Comparison of ENCODE assay signal across 21 mouse cellular contexts in genomic region chr11:106527147-106527821, GRCm38 (mm10). TPM values are rescaled to one million over a fixed set of nuclear protein-coding genes. Genes with fewer than 3 reads are reported as not detected.
DNase-seq lines count a peak whose midpoint lies in the region; ATAC-seq lines count a peak whose summit lies in the region.
"Had no signal": no experiment of that assay in that cellular context is flagged by ENCODE, and none has a peak within 500 bp of the region (broad histone marks: within the 10 kb centered on the region; RNA-seq: fewer than 3 reads in every experiment).

No protein-coding gene starts in this region.

- WGBS in heart, embryonic 14.5 days, result 73% methylated on average over 10 of the region's 10 CpGs
- WGBS in limb, embryonic 10.5 days, result 36% methylated on average over 10 of the region's 10 CpGs
- 61% methylated on average over 10 of the region's 10 CpGs for WGBS in liver, embryonic 15.5 days (ENCODE audit: insufficient replicate concordance)

- H3K4me2 ChIP-seq in heart, embryonic 14.5 days (ENCODE audit: low read length), result no peak overlapping the region
- H3K4me2 ChIP-seq in liver, embryonic 15.5 days, result no peak overlapping the region
- H3K4me2 ChIP-seq: forebrain, embryonic 15.5 days; hindbrain, embryonic 15.5 days; lung, embryonic 14.5 days; midbrain, embryonic 11.5 days; stomach, embryonic 15.5 days had no signal

- H3K27me3 ChIP-seq in heart, embryonic 14.5 days (ENCODE audit: control insufficient read depth, insufficient read depth, low read length), result no peaks in the 10 kb centered on the region
- no peaks in the 10 kb centered on the region for H3K27me3 ChIP-seq in limb, embryonic 10.5 days (ENCODE audit: low read depth, poor library complexity, severe bottlenecking)
- H3K27me3 ChIP-seq in liver, embryonic 15.5 days, result no peaks in the 10 kb centered on the region
- H3K27me3 ChIP-seq: CH12.LX; forebrain, embryonic 15.5 days; hindbrain, embryonic 15.5 days; stomach, embryonic 15.5 days had no signal

- peaks cover 25% of the 10 kb centered on the region for H3K36me3 ChIP-seq in heart, embryonic 14.5 days (ENCODE audit: control insufficient read depth, insufficient read depth, low read length)
- H3K36me3 ChIP-seq in limb, embryonic 10.5 days, result peaks cover 12% of the 10 kb centered on the region
- H3K36me3 ChIP-seq in liver, embryonic 15.5 days (replicated peaks), result peaks cover 23% of the 10 kb centered on the region

- intact Hi-C loops in heart, postnatal 36 days (cut with DNase I), result no loop called here

- no peak for ATAC-seq in heart, embryonic 14.5 days (ENCODE audit: insufficient number of reproducible peaks, insufficient read depth, low FRiP score, low read depth)
- ATAC-seq in liver, embryonic 15.5 days (ENCODE audit: insufficient read depth), result peak; percentile 40; the same call in 1 of the 2 replicates
- ATAC-seq: forebrain, embryonic 15.5 days had no signal

- H3K9ac ChIP-seq in heart, embryonic 14.5 days (ENCODE audit: low read length), result peak overlapping the region; percentile 21; the same call in 1 of the 2 replicates
- H3K9ac ChIP-seq in liver, embryonic 15.5 days, result no peak overlapping the region
- H3K9ac ChIP-seq: forebrain, embryonic 15.5 days; hindbrain, embryonic 15.5 days; lung, embryonic 14.5 days; stomach, embryonic 15.5 days had no signal

- H3K4me1 ChIP-seq in heart, embryonic 14.5 days (ENCODE audit: control insufficient read depth in 2 of 2, insufficient read depth in 2 of 2, low read length in 2 of 2), result no peaks in the 10 kb centered on the region; a peak in 1 of 4 replicates
- peaks cover 47% of the 10 kb centered on the region for H3K4me1 ChIP-seq in limb, embryonic 10.5 days
- H3K4me1 ChIP-seq in liver, embryonic 15.5 days (replicated peaks), result peaks cover 19% of the 10 kb centered on the region
- H3K4me1 ChIP-seq: forebrain, embryonic 15.5 days; stomach, embryonic 15.5 days had no signal

- no peak overlapping the region for H3K4me3 ChIP-seq in heart, embryonic 14.5 days (ENCODE audit: control insufficient read depth in 1 of 2, insufficient read depth in 1 of 2, low read depth in 1 of 2, low read length in 2 of 2)
- no peak overlapping the region for H3K4me3 ChIP-seq in limb, embryonic 10.5 days
- H3K4me3 ChIP-seq in liver, embryonic 15.5 days (replicated peaks), result no peak overlapping the region
- H3K4me3 ChIP-seq: forebrain, embryonic 15.5 days; heart, embryonic 10.5 days; hindbrain, embryonic 15.5 days; stomach, embryonic 15.5 days had no signal

- H3K9me3 ChIP-seq in heart, embryonic 14.5 days (ENCODE audit: control insufficient read depth, low read length), result no peaks in the 10 kb centered on the region
- H3K9me3 ChIP-seq in limb, embryonic 10.5 days (replicated peaks), result no peaks in the 10 kb centered on the region
- H3K9me3 ChIP-seq in liver, embryonic 15.5 days (replicated peaks), result no peaks in the 10 kb centered on the region
- H3K9me3 ChIP-seq: forebrain, embryonic 15.5 days; heart, embryonic 10.5 days; hindbrain, embryonic 15.5 days; stomach, embryonic 15.5 days had no signal

- H3K27ac ChIP-seq in heart, embryonic 14.5 days (replicated peaks in 1 of 2; ENCODE audit: control insufficient read depth in 1 of 2, insufficient read depth in 1 of 2, low read depth in 2 of 2, low read length in 2 of 2), result no peak overlapping the region
- 0 out of 2 replicates have a peak overlapping the region, but pooled peaks have one; percentile 31 for H3K27ac ChIP-seq in limb, embryonic 10.5 days
- H3K27ac ChIP-seq in liver, embryonic 15.5 days (replicated peaks), result peak overlapping the region; percentile 43; the same call in 1 of the 2 replicates
- H3K27ac ChIP-seq: forebrain, embryonic 15.5 days; heart, embryonic 10.5 days; hindbrain, embryonic 15.5 days; stomach, embryonic 15.5 days had no signal

- no peak for DNase-seq in heart, postnatal 36 days
- DNase-seq in kidney, postnatal 36 days, result peak; percentile 47 to 53
- DNase-seq in kidney, postnatal 14 days, result no peak
- no peak for DNase-seq in limb, embryonic 10.5 days (ENCODE audit: low spot score)
- DNase-seq in c-Kit-positive CD71-positive TER-119-positive erythroid progenitor cells, embryonic 14.5 days (ENCODE audit: low spot score), result no peak
- DNase-seq in thymus, postnatal 4 days, result no peak
- DNase-seq: cerebellum, adult 2 months; cerebellum, postnatal 36 days; heart, postnatal 14 days; lung, embryonic 14.5 days; lung, postnatal 4 days; retina, postnatal 1 day; thymus, adult 18-20 months had no signal

RNA-seq across cellular contexts. Expression of gene Ern1, which starts 39.6 kb away (rescaled TPM):
- 4.8 and 6.8 TPM in 2 replicates for polyA plus RNA-seq in heart, embryonic 14.5 days (2014; fragmentation: Nextera tagmentation; extraction: Ambion mirVana)
- 10 to 100 TPM; 10.2 to 12.9 TPM for total RNA-seq in heart, postnatal 36 days (2021)
- polyA plus RNA-seq in limb, embryonic 10.5 days (2016; fragmentation: Nextera tagmentation; extraction: Ambion mirVana), result 7.4 and 8.2 TPM in 2 replicates
- polyA plus RNA-seq in liver, embryonic 15.5 days (2015; fragmentation: Nextera tagmentation; extraction: Ambion mirVana), result 4.1 and 5.8 TPM in 2 replicates

Comparison
In these comparisons a context has a peak if more than half of its experiments do, and no peak if none do; other contexts are left out.
1. DNase-seq: peak in kidney, postnatal 36 days (2 of 2); none in heart, postnatal 36 days (0 of 2), kidney, postnatal 14 days (single experiment), limb, embryonic 10.5 days (single experiment), c-Kit-positive CD71-positive TER-119-positive erythroid progenitor cells, embryonic 14.5 days (single experiment) and thymus, postnatal 4 days (single experiment).
2. H3K27ac ChIP-seq: peak in limb, embryonic 10.5 days (single experiment) and liver, embryonic 15.5 days (single experiment); none in heart, embryonic 14.5 days (0 of 2).